Mouse (Mus musculus) heart, adult 11 months (tissue): ENCODE results near the gene Car2.

Experiments used
- DNase-seq: peaks from one replicate; pipeline ENCODE4 v3.0.0; 2022

Gene Car2

DNA sequence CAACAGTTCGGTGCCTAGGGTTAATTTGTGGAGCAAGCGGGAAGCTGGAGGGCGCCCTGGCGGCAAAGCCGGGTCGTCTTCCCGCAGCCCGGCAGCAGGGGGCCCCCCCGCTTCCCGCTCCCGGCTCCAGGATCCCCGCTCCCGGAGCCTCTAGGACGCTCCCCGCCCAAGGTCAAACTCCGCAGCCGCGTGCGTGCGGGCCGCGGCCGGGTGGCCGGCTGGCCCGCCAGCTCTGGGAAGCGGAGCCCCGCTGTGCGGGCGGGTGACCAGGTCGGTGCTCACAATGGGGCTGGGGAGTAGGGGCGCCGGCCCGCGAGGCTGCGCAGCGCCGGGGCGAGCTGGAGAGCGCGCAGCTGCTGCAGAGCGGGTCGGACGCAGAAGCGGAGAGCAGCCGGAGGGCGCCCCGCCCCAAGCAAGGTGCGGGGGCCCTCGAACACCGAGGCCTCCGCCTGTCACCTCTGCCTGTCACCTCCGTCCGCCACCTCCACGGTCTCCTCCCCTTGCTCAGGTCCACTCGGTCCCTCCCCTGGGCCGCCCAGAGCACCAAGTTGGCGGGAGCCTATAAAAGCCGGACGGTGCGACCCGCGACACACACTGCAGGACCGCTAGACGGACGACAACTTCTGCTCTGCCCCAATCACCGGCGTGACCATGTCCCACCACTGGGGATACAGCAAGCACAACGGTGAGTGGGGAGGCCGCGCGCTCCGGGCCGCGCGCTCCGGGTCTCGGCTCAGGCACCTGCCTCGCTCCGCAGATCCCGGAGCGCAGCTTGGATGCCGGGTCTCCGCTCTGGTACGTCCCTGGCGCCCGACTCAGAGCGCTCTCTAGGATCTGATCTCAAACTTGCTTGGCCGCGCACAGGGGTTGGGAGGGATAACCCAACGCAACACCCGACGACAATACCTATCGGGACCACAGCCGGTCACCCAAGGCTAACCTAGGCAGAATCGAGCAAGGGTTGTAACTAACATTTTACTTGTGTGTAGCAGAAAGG is at the start of gene Car2:
Gene Car2, plus strand, starts transcription at position 172 of the 997 bp plus-strand sequence.
- peak; percentile 95 for DNase-seq

DNA sequence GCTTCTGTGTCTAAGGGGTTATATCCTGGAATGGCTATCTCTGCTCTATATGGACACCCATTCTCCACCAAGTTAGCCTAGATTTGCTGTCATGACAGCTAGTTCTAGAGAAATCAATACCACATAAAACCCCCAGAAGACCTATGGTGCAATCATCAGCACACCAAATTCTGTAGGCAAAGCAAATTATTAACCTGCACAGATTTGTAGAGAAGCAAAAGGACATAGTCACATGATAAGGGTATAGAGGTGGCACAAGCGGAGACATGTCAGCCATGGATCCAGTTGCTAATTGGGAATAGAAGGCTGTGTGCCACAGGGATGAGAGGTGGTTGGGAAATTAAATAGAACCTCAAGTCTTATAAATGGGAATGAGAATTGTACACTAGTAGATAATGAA is 47.1 kb upstream of the Car2 start:
- DNase-seq: peak; percentile 7

DNA sequence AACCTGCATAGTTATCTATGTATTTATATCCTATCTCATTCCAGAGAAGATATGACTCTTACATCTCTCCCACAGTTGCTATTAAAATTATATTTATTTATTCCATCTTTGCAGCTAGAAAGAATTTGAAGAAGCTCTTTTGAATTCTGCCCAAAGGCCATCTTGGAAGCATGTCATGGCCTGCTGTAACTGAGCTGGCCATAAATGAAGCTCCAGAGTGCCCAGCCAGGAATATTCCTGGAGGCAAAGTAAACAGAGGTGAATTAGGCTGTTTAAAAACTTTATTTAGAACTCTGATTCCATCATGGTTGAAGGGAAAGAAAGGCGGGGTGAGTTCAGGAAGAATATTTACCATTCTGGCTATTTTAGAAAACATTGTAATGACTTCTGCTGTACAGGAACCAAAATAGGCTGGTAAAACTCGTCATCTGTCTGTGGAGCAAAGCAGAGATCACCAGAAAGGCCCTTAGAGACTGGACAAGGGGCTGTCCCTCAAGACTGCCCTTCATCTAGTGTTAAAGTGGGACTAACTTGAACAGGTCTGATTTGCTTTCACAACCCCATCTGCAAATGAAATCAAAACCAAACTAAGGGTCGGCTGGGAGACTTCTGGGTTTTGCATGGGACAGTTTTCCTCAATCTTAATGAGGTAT is 46.5 kb upstream of the Car2 start:
- DNase-seq: peak; percentile 13

DNA sequence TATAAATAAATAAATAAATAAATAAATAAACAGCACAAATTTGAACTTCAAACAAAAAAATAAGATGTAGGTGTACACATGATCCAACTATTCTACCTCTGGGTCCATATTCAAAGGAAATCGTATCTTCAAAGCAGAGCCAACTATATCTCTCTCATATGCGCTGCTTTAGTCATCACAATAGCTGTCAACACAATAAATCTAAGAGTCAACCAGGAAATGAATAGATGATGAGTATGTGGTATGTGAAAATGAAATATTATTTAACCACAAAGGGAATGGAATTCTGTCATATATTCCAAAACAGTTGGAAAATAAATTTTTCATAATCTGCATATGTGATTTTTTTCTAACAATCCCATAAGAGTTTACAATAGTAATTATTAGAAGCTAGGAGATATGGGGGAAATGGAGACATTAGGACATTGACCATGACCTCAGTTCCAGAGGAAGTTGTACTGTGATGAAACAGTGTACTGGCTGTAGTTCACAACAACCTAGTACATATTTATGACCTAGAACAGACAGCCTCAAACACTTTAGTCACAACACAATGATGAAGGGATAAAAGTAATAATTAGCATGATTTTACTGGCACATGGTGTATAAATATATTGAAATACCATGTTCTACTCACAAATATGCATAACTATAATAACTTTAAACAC is 37.4 kb upstream of the Car2 start:
- no peak for DNase-seq

DNA sequence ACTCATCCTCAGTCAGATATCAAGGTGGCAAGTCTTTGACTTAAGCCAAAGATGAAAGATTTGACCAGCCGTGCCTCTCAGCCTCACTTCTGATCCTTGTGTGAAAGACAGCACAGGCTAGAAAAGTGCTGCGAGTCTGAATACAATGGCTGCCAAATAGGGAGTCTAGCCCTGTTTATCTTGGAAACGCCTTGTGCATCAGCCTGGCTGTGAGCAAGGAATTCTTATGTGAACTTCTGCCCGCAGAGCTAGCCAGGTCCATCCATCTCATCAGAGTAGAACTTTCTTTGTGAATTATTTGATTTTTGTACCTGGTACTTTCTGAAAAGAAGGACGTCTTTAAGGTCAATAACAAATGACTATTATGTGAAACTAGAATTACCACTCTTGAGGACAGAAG is 32.1 kb upstream of the Car2 start:
- no peak for DNase-seq

DNA sequence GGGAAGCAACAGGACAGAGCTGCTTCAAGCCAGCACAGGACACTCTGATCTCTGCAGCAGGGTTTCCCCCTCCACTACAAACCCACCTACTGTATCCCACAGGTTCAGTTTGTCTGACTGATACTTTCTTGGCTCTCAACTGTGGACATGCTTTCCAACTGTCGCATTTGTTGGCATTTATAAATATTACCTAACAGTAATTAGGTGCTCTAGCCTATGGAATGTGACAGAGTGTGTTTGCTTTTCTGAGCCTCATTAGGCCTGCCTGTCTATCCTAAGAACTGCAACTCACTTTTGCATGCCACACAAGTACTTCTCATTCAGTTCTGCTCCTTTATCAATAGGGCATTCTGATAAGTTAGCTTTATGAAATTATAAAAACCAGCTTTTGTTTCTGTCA is 31.6 kb upstream of the Car2 start:
- no peak for DNase-seq

DNA sequence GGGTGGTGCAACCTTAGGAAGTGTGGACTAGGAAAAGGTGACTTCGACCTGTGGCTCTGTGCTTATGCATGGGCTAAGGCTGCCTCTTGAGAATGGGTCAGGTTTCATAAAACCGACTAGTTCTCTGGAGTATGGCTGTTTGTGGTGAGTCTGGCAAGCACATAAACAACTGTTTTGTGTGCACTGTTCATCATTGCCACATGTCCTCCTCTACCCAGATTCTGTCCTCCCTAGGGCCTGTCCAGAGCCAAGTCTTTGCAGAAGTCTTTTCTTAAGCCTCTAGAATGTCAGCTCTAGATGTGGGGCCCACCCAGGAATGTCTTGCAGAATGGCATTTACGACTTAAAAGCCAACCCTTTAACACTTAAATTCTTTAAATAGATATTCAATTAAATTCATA is 28.2 kb upstream of the Car2 start:
- no peak for DNase-seq

DNA sequence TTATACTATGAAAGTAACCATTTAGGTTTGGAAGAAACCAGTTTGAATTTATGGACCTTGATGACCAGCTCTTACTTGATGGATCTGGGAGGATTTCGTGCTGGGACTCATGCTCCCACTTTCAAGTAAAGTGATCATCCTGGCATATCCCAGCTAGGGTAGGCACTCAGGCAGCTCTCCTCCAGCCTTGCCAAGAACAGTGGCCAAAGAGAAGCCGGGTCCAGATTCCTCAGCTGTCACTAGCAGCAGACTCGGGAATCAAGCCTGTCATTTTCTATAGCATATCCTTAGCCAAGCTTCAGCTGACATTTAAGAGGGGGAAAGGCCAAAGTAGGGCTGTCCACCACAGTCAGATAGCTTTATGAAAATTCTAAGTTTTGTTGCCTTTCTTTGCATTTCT is 25.8 kb upstream of the Car2 start:
- DNase-seq: no peak

DNA sequence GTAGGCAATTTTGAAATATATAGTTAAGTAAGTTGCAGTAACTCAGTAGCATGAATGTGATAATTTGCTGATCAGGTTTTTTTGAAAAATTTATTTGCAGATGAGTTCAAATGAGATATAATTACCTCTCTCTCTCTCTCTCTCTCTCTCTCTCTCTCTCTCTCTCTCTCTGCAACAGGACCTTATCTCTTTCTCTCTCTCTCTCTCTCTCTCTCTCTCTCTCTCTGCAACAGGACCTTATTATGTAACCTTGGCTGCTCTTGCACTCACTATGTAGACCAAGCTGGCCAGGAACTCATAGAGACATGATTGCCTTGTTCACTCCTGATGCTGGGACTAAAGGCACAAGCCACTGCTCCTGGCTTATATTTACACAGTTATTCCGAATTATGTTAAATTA is 24.9 kb upstream of the Car2 start:
- no peak for DNase-seq

DNA sequence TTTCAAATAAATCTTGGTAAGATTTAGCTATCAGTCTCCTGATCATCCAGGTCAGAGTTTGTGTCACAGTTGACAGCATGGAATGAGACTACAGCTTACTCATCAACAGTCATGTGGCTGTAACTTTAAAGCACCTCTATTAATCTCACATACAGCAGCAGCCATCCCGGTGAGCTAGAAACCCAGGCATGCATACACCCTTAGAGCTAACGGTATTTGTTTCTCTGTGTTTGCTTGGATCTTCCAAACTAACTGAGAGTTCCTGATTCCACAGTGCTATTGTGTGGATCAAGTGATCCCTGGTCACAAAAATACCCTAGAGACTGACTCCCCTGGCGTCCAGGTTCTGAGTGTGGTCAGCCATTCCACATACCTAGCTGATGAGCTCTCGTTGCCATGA is 24.3 kb upstream of the Car2 start:
- DNase-seq: no peak

DNA sequence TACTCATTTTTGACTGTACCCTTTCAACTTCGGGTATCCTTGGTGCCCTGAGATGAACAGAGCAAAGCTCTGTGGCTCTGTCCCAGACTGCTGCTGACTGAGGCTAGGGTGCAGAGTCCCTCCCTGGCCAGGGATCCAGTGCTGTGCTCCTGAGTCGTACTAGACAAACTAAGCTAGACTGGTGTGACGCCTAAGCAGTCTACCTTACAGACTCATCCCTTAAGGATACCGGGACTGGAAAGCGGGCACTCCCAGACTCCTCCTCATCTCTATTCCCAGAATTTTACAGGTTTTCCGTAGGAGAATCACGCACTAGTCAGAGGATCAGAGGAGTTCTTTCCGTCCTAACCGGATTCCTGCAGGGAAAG is 23.4 kb upstream of the Car2 start:
- no peak for DNase-seq

DNA sequence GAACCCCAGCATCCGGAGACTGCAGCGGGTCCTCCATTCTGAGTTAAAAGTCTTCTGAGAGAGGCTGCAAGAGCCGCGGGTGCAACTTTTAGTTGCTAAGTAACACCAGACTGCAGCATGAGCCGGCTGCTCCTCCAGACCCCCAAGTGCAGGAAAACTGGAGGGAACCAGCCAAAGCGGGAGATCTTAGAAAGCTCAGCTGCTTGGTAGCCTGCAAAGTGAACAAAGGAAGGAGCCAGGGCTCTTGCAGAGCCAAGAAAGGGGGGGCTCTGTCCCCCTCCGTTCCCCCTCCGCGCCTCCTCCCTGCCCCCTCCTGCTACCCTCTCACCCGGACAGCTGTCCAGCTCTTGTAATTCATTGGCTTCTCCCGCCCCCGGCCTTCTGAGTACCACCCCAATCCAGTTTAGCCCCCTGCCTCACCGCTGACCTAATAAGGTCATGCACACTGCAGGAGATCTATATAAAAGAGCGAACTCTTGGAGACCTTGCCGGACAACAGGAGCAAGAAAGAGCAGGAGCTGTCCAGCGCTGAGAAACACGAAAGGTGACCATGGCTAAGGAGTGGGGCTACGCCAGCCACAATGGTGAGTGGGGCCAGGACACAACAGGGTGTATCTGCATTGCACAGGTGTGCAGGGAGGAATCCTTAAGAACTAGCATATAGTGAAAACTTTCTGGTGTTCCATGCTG is 22.9 kb upstream of the Car2 start, which contains the start of gene Car3:
Gene Car3, plus strand, starts transcription at position 491 of the 690 bp plus-strand sequence.
- DNase-seq: no peak

DNA sequence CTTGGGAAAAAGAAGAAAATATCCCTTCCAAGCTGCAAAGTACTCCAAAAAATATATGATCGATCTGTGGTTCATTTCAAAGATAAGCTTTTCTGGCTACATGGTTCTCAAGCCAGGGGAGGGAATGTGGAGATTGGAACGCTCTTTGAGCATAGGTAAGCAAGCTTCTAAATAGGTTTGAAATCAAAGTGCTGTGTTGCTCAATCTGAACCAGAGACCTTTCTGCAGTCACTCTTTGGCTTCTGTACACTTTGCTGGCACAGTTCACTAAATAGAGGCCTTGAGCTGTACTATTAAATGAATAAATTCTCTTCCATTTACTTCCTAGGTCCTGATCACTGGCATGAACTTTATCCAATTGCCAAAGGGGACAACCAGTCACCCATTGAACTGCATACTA is 22.2 kb upstream of the Car2 start:
- no peak for DNase-seq

DNA sequence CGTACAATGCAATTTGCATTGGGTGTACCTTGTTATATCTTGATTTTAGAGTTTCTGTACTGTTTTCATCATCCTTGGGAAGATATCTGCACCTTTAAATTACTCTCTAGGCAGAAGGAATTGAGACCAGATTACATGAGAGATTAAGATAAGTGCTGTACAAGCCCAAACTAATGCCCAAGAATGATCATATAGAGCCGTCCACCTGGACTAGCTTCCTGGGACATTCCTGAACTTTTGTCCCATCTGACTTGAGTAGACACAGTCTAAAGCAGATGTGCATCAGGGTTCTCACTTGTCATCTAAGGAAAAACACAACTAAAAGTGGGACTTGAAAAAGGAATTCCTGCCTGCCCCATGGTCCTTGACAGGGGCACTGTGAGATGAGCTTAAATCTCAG is 20.1 kb upstream of the Car2 start:
- DNase-seq: no peak

DNA sequence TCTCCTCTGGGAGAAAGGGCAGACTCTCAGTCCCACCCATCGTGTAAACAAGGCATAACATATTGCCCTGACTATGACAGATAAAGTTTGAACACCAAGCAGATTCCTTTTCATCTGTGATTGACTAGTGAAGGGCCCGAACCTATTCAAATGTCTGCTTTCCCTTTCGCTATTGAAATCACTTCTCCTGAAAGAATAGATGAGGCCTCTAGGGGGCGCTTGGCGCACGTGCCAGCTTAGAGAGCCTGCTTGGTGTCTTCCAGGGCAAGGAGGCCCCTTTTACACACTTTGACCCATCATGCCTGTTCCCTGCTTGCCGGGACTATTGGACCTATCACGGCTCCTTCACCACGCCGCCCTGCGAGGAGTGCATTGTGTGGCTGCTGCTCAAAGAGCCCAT is 16.3 kb upstream of the Car2 start:
- DNase-seq: peak; percentile 95

DNA sequence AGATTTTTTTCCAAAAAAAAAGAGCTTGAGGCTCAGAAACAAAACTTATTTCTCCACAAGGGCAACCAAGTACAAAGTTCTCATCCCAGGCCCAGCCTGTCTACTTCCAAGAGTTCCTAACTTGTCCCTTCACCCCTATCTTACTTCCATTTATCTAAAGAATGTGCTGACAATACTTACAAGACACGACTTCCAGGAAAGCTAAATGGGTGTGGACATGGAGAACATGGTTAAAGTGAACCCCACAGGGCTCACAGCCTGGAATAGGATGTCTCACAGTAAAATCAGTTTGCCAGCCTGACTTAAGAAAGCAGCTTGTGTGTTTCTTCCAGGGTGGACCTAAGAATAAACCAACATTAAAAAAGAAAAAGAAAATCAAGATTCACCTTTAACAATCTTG is 15.5 kb upstream of the Car2 start:
- DNase-seq: no peak

DNA sequence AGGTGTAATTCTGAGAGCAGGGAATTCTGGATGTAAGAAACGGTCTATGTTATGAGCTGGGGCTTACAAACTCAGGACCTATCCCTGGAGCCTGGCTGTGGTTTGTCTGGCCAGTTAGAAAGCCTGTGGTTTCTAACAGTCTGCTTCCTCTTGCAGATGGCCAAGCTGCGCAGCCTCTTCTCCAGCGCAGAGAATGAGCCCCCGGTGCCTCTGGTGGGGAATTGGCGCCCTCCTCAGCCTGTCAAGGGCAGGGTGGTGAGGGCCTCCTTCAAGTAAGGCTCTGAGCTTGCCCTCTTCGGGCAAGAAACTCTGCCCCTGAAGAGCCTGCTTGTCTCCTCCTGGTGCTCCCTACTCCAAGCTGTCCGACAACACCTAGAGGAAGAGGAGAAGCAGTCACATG is 14.7 kb upstream of the Car2 start:
- no peak for DNase-seq

DNA sequence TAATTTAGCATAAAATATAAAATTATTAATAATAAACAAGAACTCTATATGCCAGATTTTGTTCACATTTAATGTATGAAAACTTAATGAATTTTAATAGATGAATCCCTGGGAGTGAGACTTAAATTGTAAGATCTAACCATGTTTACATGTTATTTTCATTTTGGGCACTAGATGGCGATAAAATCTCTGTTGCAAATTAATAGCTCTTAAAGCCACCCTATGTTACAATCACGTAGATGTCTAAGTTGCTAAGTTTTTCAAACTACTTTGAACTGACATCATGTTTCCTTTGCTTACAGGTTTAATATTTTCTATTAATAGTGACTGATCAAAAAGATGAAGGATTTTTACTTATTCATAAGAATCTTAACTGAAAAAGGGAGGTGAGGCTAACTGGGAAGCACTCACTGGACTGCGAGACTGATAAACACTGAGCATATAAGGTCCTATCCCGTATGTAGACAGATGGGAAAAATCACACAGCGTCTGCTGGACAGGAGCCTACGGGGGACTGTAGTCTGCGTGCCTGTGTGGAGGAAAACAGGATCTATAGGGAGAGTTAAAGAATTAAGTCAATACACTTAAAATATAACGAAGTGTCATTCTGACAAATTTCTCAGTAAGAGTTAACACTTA is 11.6 kb upstream of the Car2 start:
- DNase-seq: no peak

DNA sequence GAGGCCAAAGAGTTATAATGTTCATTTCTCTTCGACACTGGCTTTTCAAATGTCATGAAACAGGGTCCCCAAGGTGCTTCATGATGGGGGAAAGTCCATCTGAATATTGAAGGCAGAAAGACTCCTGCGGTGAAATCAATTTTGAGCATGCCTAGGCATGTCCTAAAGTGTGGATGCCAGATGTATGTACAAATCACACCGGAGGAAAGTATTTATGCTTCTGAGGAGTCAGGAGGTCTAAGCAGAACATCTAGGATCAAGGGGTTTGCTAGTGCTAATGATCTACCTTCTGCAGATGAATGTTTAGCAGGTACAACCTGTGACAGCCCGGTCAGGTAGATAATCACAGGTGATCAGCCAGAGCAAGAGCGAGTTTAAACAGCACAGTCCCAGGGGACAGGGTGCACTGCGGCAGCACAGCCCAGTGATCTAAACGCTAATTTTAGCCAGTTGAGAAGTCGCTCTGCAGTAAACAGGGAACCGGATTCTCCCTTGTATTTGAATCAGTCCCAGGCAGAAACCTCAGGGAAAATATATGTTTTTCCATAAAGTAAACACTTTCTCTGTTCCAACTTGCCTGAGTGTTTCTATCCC is 9.7 kb upstream of the Car2 start:
- no peak for DNase-seq

DNA sequence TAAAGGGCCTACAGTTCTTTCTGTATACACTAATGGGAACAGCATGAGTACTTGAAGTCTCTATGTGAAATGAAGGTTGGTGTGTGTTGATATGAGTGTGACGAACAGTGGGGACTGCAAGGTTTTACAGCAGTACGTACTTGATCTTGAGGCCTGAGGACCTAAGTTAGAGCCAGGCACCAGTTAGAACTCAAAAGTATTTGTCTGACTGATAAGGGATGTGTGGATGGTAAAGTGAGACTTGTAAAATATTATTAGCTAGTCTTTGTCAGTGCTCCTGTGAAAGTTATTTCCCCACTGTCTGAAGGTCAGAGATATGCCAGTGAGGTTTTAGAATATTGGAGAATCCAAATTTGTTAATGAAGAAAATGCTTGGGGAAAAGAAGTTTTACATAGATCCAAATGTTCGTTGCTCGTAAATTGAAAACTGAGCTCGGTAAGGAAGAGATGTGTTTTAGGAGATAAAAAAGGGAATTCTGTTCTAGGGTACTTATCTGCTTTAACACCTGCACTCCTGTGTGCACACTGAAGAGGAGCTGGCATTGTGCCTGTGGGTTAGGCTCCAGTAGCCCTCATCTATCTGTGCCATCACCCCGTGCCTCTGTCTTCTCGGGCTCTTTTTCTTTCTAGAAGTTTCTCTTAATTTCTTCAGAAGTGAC is 8.7 kb upstream of the Car2 start:
- DNase-seq: no peak

DNA sequence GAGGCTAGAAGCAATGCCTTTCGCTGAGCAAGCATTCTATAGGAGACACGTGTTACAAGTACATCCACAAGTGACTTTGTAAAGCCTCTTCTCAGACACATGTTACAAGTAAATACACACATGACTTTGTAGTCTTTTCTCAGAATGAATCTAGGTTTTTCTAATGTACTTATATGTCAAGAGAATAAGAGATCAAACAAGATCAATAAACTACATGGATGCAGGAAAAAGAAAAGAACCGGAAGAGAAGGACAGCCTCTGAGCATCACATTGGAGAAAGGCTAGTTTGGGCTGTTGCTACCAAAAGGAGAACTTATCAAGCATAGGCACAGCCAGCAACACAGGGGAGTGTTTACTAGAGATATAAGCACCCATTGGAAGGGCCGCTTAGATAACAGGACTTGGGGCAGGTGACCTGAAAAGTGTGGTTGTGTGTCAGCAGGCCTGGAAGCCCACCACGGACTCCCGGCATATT is 7.3 kb upstream of the Car2 start:
- DNase-seq: no peak

DNA sequence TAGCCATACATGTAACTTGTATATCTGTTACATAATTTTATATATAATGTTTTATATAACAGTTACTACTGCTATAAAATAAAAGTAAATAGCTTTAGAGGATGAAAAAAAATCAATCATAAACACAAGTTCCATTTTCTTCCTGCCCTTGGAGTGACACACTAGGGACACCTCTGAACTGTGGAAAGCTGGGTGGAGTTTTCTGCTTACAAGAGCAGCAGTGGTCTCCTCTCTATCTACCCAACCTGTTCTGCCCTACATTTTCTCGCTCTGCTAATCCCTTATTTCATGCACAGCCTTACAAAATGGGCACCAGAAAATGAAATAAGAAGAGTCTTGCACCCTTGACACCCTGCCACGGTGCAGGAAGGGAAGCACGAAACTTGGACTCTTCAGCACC is 6.8 kb upstream of the Car2 start:
- DNase-seq: no peak
